Mouse (Mus musculus) embryo, embryonic 10 days (tissue): ENCODE measurements around the gene Kcnk6.
A peak's percentile ranks its signal among the peaks of the same experiment; 100 is the strongest.

Experiments
- DNase-seq: peaks from one replicate; pipeline ENCODE4 v3.0.0-alpha.2; 2015; ENCODE audit warnings: low spot score

Kcnk6 gene

GRCm38 (mm10) chr7:29232247-29233013 lies at the start of gene Kcnk6:
Gene Kcnk6 (minus strand): TSS chr7:29232515.
- no peak for DNase-seq

GRCm38 (mm10) chr7:29281201-29282073 lies 49.1 kb upstream of the Kcnk6 start, which contains the start of gene Spint2:
Gene Spint2 (minus strand): TSS chr7:29281912.
- no peak for DNase-seq

- DNase-seq: no peak
These were observed 48.5 kb upstream of the Kcnk6 start for GRCm38 (mm10) chr7:29280801-29281200.

- no peak for DNase-seq
These were observed 47.6 kb upstream of the Kcnk6 start for GRCm38 (mm10) chr7:29279924-29280323.

GRCm38 (mm10) chr7:29279261-29279660 lies 46.9 kb upstream of the Kcnk6 start:
- DNase-seq: no peak

GRCm38 (mm10) chr7:29277510-29277909 lies 45.2 kb upstream of the Kcnk6 start:
- no peak for DNase-seq

- DNase-seq: no peak
These were observed 44.4 kb upstream of the Kcnk6 start for GRCm38 (mm10) chr7:29276715-29277114.

GRCm38 (mm10) chr7:29271687-29272465 lies 39.6 kb upstream of the Kcnk6 start:
- no peak for DNase-seq

- no peak for DNase-seq
These were observed 38.1 kb upstream of the Kcnk6 start for GRCm38 (mm10) chr7:29270445-29270844.

GRCm38 (mm10) chr7:29266931-29267330 lies 34.6 kb upstream of the Kcnk6 start:
- no peak for DNase-seq

GRCm38 (mm10) chr7:29265636-29266035 lies 33.3 kb upstream of the Kcnk6 start:
- DNase-seq: no peak

- DNase-seq: no peak
These were observed 31.5 kb upstream of the Kcnk6 start for GRCm38 (mm10) chr7:29263831-29264230.

- DNase-seq: no peak
These were observed 29.8 kb upstream of the Kcnk6 start for GRCm38 (mm10) chr7:29262151-29262550.

GRCm38 (mm10) chr7:29259781-29260730 lies 27.7 kb upstream of the Kcnk6 start:
- DNase-seq: no peak

- DNase-seq: no peak
These were observed 25.1 kb upstream of the Kcnk6 start for GRCm38 (mm10) chr7:29257368-29257767.

- no peak for DNase-seq
These were observed 23.6 kb upstream of the Kcnk6 start for GRCm38 (mm10) chr7:29255875-29256274.

GRCm38 (mm10) chr7:29253842-29254241 lies 21.5 kb upstream of the Kcnk6 start:
- no peak for DNase-seq

GRCm38 (mm10) chr7:29251166-29251565 lies 18.9 kb upstream of the Kcnk6 start:
- no peak for DNase-seq

- peak; percentile 56 for DNase-seq
These were observed 16.0 kb upstream of the Kcnk6 start, which contains the start of gene 2200002D01Rik for GRCm38 (mm10) chr7:29248261-29248841. Gene 2200002D01Rik (minus strand): TSS chr7:29248466.

- DNase-seq: no peak
These were observed 15.4 kb upstream of the Kcnk6 start for GRCm38 (mm10) chr7:29247706-29248105.

GRCm38 (mm10) chr7:29247314-29247700 lies 15.0 kb upstream of the Kcnk6 start:
- DNase-seq: peak; percentile 80
